Mouse (Mus musculus): ENCODE data around the gene Sult1a1.

Sult1a1 gene

DNA sequence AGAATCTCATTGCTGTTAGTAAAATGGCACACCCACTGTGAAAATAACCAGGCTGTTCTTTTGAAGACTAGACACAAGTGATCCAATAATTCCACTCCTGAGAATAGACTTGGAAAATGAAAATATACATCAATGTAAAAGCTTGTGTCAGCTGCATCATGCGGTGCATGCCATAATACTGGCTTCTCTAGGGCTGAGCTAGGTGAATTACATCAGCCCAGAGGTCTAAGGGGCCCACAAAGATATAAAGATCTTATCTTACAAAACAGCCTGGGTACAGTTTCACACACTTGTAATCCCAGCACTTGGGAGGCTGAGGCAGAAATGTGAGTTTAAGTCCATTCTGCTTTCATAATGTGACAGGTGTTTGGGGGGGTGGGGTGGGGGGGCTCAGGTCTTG, 18.7 kb downstream of the Sult1a1 start:
- DNase-seq, result no peak

DNA sequence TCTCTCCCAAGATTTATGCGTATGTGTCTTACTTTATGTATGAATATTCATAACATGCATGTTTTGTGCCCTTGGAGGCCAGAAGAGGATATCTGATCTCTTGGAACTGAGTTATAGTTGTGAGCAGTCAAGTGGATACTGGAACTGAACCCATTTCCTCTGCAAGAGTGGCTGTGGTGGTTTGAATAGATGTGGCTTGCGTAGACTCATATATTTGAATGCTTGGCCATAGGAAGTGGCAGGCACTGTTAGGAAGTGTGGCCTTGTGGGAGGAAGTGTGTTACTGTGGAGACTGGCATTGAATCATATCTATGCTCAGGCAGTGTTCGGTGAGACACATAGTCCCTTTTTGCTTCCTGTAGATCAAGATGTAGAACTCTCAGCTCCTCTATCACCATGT, 20.5 kb downstream of the Sult1a1 start:
- DNase-seq, result no peak

DNA sequence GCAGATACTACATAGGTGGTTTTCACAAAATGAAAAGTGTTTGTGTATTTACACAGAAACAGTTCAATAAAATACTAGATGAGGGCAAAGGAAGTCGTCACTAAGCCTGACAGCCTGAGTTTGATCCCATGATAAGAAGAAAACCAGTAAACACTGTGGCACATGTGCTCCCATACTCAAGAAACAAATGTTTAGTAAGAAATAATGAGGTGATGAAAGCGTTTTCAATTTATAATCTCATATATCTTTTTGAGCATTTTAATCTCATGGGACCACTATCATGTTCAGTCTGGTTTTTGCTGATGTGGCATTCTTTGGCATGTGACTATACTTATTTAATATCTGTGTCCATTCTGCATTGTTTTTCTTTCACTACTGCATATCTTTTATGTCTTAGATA, 22.2 kb downstream of the Sult1a1 start:
- DNase-seq, result no peak

DNA sequence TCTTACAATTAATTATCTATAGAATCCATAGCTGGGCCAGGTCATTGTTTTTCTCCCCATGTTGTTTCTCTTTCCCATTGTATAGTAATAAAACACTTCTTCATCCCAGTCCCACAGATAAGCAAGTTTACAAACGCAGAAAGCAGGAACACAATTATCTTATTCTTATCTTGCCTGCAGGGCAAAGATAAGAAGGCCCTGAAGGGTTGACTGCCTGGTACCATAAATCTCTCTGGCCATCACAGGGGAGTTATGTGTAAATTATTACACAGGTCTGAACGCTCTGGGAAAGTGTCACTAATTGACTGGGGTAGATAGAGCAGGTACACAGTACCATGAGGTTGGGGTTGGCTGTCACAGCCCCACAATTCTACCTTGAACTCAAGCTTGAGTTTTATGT, 25.4 kb downstream of the Sult1a1 start:
- DNase-seq, result no peak

DNA sequence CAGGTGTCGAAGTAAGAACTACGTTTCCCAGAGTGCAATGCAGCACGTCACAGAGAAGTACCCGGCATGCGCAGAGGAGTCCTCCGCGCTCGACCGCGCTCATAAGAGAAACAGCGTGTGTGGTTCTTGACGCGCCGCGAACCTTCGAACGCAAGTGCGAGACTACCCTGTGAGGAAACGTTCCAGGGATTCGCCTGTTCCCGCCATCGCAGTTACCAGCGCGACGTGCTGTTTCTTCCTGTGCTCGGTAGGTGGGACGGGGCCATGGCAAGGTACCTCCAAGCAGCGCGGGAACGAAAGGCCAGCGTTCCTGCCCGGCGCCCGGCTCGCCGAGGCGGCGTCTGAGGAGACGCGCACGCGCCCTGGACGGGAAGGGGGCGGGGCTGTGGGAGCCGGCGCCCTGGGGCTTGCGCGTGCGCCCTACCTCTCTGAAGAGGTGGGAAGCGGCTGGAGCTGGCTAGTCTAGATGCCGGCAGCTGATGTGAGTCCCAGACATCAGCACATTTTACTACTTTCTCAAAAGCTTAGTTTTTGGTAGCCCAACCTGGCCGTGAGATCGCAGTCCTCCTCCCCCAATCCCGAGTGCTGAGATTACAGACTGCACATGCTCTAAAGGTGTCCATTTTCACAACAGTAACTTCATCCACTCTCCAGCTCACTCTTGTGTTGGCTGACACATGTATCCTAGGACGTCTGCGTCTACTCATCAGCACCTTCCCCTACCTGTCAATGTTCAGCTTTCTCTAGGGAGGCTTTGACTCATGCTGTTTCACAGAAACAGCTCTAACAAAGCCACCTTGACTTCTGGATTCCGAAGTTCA, 26.8 kb downstream of the Sult1a1 start, which contains the start of gene Sgf29:
Gene Sgf29, plus strand, starts transcription at position 79 of the 821 bp plus-strand sequence.
- peak; percentile 98 for DNase-seq

DNA sequence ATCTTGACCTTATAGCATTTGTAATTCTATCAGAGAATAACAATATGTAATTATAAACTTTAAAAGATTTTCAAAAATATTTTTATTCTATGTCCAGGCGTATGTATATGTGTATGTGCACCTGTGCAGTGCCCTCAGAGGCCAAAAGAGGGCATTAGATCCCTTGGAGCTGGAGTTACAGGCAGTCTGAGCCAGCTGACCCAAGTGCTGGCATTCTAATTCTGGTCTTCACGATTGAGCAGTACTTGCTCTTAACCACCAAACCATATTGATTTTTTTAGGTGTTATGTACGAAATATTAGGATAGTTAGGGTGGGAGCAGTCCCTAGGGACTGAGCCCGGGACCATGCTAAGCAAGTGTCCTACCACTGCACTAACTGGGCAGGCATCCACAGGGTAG, 27.7 kb downstream of the Sult1a1 start:
- peak; percentile 33 to 36 for DNase-seq

DNA sequence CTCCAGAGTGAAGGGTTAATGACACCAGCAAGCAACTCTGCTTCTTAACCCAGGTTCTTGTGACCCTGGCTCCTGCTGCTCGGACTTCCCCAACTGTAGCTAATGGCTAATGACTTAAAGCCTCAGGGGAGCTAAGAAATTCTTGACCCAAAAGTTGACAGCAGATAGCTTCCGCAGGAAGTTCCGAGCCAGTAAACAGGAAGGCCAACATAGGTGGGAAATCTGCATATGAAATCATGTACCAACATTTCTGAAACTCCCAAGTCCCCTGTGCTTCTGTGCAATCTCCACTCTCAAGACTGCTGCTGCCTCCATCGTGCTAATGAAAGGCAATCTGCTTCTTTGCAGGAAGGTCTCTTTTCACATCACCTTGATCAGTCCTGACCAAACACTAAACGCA, 30.5 kb downstream of the Sult1a1 start:
- no peak for DNase-seq

DNA sequence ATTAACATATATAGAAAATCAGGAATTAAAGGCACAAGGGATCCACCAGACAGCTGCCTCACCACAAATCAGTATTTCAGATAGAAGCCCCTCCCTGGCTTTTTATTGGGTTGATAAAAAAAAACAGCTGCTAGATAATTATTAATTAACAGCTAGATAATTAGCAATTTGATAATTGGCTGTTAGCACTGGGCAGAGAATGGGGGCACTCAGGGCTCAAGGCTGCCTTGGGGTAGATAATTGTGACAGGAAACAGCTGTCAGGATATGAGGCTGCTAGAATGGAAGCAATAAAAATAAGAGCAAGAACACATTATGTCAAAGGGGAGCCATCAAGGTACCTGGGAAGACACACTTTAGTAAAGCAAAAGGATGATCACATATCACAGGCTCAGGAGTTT, 31.3 kb downstream of the Sult1a1 start:
- no peak for DNase-seq

DNA sequence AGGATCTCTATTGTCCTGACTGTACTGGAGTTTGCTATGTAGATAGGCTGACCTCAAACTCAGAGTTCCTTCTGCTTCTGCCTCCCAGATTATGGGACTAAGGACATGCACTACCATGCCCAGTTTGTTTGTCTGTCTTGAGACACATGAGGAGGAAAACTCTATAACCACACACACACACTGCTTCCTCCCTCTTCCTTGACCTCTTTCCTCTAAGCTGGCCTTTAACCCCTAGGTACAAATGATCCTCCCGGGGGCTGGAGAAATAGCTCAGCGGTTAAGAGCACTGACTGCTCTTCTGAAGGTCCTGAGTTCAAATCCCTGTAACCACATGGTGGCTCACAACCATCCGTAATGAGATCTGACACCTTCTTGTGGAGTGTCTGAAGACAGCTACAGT, 31.9 kb downstream of the Sult1a1 start:
- DNase-seq, result no peak

DNA sequence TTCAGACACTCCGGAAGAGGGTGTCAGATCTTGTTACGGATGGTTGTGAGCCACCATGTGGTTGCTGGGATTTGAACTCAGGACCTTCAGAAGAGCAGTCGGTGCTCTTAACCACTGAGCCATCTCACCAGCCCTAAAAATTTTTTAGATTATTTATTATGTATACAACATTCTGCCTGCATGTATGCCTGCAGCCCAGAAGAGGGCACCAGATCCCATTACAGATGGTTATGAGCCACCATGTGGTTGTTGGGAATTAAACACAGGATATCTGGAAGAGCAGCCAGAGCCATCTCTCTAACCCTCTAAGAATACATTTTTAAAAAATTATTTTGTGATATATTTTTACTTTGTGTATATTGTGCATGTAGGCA, 33.0 kb downstream of the Sult1a1 start:
- peak; percentile 61 to 71 for DNase-seq

DNA sequence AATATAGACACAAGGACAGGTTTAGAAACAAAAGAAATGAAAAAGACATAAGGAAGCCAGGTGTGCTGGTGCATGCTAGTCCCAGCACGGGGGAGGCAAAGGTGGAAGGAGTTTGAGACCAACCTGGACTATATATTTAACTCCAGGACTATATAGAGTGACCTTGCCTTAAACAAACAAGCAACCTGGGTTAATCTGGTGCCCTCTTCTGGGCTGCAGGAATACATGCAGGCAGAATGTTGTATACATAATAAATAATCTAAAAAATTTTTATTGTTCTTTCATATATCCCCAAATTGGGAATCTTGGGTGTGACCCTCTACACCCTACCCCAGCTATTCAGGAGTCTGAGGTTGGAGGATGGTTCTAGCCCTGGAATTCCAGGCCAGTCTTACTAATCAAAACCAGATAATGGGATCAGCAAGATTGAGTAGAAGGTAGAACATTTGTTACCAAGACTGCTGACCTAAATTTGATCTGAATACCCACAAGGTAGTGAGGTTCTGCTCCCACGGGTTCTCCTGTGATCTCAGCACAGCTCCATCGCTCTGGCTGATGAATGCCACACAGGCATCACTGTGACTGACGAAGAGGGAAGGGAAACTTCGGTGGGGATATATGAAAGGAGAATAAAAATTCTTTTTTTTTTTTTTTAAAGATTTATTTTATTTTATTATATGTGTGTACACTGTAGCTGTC, 33.5 kb downstream of the Sult1a1 start:
- DNase-seq, result no peak

DNA sequence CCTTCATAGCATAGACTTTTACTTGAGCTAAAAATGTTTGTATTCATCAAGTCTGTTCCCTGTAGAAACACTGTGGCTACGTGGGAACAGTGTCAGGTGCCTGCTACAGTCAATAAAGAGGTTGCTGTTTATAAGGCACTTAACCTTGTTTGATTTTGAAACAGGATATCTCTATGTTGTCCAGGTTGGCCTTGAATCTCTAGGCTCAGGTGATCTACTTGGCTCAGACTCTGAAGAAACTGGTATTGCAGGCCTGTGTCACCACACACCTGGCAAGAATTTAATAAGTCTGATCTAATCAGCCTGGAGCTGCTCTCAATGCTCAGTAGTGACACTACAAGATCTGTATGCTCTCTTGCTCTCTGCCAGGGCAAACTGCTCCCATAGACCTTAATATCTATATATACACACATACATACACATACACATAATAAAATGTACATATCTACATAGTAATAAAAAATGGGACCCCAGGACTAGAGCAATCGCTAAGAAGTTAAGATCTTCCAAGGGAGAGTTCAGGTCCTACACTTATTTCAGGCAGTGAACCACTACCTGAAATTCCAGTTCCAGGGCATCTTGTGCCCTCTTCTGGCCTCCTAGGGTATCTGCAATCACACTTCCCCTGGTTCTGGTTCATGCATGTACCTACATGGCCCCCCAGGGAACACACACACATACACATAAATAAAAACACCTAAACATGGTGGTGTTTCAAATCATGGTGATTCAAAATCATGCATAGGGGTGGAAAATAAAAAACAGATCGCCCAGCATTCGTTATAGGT, 39.3 kb downstream of the Sult1a1 start:
- DNase-seq, result peak; percentile 50 to 56

DNA sequence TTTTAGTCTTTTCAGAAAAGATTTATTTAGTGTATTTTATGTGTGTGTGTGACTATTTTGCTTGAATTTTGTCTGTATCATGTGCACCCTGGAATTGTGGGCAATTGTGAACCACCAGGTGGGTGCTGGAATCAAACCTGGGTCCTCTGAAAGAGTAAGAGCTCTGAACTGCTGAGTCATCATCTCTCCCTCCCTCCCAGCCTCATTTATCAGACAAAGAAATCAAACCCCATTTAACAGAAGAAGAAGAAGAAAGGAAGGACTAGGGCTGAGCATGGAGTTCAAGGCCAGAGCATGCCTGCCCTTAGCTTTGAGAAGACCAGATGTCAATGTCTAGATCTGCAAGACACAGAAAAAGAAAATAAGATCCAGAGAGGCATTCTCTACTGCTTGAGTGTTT, 40.9 kb downstream of the Sult1a1 start:
- DNase-seq, result no peak

DNA sequence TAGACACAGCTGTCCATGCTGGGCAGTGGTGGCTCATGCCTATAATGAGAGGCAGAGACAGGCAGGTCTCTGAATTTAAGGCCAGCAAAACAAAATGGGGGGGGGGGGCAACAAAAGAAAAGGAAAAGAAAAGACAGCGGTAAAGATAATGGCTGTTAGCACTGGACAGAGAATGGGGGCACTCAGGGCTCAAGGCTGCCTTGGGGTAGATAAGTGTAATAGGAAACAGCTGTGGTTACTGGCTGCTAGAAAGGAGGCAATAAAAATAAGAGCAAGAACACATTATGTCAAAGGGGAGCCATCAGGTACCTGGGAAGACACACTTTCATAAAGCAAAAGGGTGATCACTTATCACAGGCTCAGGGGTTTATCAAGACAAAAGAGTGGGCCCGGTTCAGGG, 43.8 kb downstream of the Sult1a1 start:
- no peak for DNase-seq

DNA sequence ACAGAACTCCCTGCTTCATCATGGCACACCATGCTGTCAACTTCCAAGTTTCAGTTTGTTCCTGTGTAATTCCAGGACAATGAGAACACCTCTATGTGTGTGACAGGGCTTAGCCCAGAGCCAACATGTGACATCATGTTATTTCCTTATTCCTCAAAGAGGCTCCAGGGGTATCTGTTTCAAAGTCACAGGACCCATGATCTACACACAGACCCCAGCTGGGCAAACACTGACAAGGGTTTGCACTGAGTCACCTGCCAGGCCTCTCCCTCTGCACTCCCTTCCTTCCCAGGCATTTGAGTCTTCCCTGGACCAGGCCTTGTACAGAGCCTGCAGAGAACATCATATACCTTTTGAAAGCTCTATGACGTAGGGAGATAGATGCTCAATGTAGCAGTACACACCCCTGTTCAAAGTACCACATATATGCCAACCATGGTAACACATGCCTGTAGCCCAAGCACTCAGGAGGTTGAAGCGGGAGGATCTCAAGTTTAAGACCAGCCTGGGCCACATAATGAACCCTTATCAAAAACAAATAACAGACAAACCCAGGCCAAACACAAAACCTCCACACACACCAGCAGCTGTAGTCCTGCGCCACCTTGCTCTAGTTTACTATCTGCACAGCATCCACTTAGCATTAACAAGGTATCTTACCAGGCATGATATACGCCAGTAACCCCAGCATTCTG, 45.3 kb downstream of the Sult1a1 start, which contains the start of gene Nupr1:
Gene Nupr1, minus strand, starts transcription at position 38 of the 695 bp plus-strand sequence.
- no peak for DNase-seq

DNA sequence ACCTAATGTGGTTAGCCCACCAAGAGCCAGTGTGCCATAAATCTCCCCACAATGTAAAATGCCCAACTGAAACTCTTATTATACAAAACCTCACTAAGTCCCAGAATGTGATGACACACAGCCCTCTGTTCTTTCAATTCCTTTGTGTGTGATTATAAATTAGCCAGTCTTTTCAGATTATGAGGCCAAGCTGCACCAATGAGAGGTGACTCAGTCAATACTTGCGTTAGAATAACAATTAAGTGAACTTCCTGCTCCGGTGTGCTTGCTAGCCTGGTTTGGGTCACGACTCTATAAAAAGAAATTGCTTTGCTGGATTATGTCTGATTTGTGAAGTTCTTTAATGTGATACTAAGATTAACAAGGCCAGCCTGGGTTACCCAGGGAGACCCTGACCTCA, 46.3 kb downstream of the Sult1a1 start:
- no peak for DNase-seq

DNA sequence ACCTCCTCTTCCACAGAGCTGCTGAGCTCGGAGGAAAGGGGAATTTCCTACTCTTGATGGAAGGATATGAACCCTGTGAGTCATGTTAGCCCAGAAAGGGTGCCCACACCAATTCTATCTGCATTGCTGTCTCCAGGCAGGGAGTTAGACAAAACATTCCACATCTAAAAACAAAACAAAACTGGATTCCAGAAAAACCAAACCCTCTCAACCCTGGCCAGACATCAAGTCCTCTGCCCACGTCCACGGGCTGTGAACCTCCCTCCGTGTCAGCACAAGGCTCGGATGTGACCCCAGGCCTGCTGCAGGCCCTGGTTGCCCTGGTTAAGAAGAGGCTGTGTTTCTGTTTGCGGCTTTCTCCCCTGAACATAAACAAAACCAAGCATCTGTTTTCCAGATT, 48.1 kb downstream of the Sult1a1 start:
- DNase-seq, result no peak

DNA sequence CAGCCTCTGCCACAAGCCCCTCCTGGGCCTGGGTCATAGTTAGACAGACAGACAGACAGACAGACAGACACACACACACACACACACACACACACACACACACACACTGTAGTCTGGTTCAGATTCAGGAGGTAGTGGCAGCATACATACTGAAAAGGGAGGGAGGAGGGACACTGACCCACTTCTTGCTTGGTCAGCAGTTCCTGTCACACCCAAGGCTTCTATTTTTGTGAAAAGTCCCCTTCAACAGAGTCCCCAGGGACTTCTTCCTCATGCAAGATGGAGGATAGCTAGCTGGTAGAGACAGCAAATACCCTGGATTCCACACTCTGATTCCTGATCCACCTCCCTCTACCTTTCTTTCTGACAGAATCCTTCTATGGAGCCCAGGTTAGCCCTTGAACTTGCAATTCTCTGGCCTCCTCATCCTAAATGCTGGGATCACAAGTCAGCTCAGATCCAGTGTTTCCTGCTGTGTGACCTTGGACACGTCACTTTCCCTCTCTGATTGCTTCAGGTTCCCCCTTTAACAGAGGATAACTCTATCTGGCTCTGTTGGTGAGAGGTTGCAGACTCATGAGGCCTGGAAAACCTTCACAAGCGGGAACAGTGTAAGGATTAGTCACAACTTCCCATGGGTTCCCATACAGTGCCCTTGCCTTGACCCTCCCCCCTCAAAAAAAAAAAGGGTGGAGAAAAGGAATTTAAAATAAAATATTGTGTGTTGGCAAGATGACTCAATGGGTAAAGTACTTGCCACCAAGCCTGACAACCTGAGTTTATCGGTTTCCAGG, 50.2 kb downstream of the Sult1a1 start:
- DNase-seq, result no peak

DNA sequence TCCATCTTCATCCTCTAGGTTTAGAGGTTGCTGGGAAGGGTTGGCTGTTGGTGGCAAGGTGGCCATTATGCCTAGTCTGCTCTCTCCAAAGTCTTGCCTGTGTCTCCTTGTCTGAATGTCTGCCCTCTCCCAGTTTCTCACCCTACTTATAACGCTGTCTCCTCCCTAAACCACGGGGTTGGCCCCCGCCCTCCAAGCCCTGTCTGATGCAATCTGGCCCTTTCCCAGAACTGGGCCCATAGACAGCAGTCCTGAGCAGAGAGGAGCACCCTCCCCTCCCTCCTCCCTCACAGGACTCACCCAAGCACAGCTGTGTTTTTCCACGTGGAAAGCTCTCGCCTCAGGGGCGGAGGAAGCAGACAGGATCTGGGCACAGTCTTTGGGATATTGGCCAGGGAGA, 50.9 kb downstream of the Sult1a1 start:
- DNase-seq, result peak; percentile 46 to 47

DNA sequence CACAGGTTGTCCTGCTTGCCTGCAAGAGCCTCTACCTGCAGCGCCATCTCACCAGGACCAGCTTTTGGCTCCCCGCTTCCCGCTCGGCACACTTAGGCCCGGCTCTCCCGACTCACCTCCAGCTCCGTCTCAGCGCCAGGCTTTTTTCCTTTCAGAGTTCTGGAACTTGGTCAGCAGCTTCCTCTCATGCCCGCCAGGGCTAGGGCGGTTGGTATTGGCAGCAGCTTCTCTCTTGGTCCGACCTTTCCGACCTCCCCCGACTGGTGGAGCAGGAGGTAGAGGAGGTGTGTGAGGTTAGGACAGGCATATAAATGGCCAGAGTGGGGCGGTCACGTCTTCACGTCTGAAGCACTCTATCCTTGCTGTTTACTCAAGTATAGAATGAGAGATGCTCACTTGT, 51.5 kb downstream of the Sult1a1 start:
- DNase-seq, result peak in 1 of 2 experiments; percentile 11

DNA sequence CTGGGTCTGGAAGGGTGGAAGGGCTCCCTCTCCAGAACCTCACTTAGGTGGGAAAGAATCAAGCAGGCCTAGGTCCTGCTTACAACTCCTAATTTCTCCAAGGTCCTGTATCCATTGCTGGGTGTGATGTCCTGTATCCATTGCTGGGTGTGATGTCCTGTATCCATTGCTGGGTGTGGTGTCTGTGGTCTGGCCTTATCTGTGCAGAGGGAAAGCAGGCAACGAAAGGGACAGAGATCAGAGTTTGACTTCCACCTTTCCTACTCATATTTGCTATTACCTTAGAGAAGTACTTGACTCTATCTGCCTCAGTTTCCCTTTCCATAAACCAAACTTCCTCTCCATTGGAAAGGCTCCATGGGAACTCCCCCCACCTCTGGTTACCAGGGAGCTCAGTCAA, 52.9 kb downstream of the Sult1a1 start:
- no peak for DNase-seq

All from cerebellum, postnatal 10 days (tissue).